Mouse (Mus musculus) lung, postnatal 25 days (tissue): ENCODE results near the gene Baz2b.
"Not testable (repeated sequence)": the region's sequence is repeated elsewhere in the genome, so short reads cannot be mapped to it uniquely, and the experiment has no call there.

ENCODE experiments used
- DNase-seq: peaks from one replicate; pipeline ENCODE4 v3.0.0; 2022; ENCODE audit warnings: low spot score

The Baz2b gene

DNA sequence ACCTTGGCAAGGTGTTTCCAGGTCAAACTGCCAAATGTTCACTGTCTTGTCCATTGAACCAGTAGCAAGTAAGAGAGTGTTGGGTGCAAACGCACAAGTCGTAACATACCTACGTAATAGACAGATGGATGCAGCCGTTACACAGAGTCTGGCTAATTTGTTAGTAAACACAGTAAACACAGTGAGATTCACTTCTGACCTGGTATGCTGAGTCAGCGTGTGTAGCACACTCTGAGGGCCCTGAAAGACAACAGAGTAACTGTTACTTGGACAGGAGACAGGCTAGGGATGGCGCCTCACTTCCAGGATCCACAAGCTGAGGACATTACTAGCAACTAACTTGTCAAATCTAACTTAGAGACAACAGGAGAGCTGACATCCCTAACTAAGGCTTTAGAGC, 347.0 kb downstream of the Baz2b start:
- DNase-seq = no peak

DNA sequence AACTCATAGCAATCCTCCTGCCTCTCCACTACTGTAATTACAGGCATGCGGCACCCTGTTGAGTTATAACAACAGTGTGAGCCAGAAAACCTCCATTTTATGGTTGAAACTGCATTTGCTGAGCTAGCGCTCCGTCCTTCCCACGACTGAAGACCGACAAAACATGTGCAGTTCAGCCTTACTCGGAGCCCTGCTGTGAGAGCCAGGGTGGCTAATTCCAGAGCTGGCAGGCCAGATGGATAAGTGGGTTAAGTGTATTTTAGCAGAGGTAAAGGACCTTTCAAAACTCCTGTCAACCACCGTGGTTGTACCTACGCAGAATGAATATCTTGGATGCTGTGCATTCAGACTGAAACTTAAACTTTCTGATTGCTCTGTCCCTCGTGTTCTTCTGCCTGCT, 355.3 kb downstream of the Baz2b start:
- DNase-seq = no peak

DNA sequence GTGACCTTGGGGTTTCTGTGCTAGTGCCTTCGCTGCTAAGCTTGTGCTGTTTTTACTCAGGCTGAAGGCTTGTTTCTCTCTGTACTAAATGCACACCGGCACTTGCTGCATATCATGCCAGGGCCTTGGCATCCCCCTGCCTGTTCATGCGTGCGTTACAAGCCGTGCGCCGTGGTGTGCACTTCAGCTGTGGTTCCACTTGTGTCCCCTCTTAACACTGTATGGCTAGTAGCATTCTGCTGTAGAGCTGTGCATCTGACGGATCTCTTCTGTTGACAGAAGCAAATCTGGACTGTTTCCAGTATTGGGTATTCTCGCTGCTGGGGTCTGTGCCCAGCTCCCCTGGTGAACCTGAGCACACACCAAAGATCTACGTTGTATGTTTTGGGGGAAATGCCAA, 356.1 kb downstream of the Baz2b start:
- DNase-seq = no peak

DNA sequence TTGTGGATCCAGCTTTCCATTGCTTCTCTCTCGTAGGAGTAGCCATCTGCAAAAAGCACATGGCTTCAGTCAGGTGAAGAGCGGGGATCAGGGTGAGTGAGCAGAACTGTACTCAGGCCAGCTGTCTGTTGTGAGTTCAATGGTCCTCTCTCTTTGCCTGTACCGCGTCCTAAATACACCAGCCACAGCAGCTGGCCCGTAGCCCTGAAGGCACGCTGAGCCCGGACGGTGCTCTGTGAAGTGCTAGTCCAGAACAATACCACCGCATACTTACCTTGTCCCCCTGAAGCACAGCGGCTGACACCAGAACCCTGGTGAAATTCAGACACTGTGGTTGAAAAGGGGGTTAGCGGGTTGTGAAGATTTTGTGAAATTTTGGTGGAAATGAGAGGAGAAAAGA, 356.7 kb downstream of the Baz2b start:
- no peak for DNase-seq

DNA sequence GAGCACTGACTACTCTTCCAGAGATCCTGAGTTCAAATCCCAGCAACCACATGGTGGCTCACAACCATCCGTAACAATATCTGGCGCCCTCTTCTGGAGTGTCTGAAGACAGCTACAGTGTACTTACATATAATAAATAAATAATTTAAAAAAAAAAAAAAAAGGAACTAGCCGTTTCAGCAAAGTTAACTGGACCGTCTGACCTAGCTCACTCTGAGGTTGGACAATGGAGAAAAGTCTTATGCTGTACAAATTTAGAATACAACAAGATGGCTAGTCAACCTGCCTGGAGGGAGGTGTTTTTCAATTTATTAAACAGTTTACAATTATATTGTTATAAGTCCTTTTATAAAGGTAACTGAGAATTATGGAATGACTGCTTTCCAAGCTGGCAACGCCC, 357.8 kb downstream of the Baz2b start:
- DNase-seq = not testable (repeated sequence)
